Mouse (Mus musculus) heart, embryonic 14.5 days (tissue): Measurements from ENCODE around the gene Pdxdc1. TPM values are rescaled to one million over a fixed set of nuclear protein-coding genes. Genes with fewer than 3 reads are reported as not detected.

Source experiments
- ATAC-seq: fragments of 200-750 bp; cut with Nextera tagmentation; 2 replicates; pipeline ENCODE4 v1.8.0; 2017; ENCODE audit warnings: low read depth, moderate TSS enrichment; ENCODE audit not compliant: insufficient number of reproducible peaks, insufficient read depth, low FRiP score
- H3K27ac ChIP-seq, 2 experiments: fragments of 200-500 bp in 1 of 2; fragments of 300-500 bp in 1 of 2; sonication (generic) in 1 of 2; replicated peaks in 1 of 2; 2 replicates each; pipeline ENCODE4 v1.5.1; 2012 to 2014; ENCODE audit warnings: low read depth in 2 of 2, low read length in 2 of 2, control low read depth in 1 of 2, mild to moderate bottlenecking in 1 of 2, mixed read lengths in 1 of 2; ENCODE audit not compliant: control insufficient read depth in 1 of 2, insufficient read depth in 1 of 2
- H3K27me3 ChIP-seq: fragments of 300-500 bp; sonication (generic); 2 replicates; pipeline ENCODE4 v1.6.1; 2014; ENCODE audit warnings: mild to moderate bottlenecking, low read length, control low read depth; ENCODE audit not compliant: control insufficient read depth, insufficient read depth
- H3K36me3 ChIP-seq: fragments of 300-500 bp; sonication (generic); 2 replicates; pipeline ENCODE4 v1.6.1; 2014; ENCODE audit warnings: mild to moderate bottlenecking, control low read depth, low read length, mixed read lengths; ENCODE audit not compliant: control insufficient read depth, insufficient read depth
- H3K4me1 ChIP-seq, 2 experiments: fragments of 200-500 bp in 1 of 2; fragments of 300-500 bp in 1 of 2; sonication (generic) in 1 of 2; 2 replicates each; pipeline ENCODE4 v1.6.1; 2012 to 2014; ENCODE audit warnings: low read length in 2 of 2, control low read depth in 1 of 2, mixed read lengths in 1 of 2; ENCODE audit not compliant: control insufficient read depth in 2 of 2, insufficient read depth in 2 of 2
- H3K4me2 ChIP-seq: fragments of 300-500 bp; sonication (generic); 2 replicates; pipeline ENCODE4 v1.6.1; 2014; ENCODE audit warnings: mild to moderate bottlenecking, low read length
- H3K4me3 ChIP-seq, 2 experiments: fragments of 200-500 bp in 1 of 2; fragments of 300-500 bp in 1 of 2; sonication (generic) in 1 of 2; 2 replicates each; pipeline ENCODE4 v1.5.1; 2012 to 2014; ENCODE audit warnings: low read length in 2 of 2, mild to moderate bottlenecking in 2 of 2, control low read depth in 1 of 2, low read depth in 1 of 2, moderate library complexity in 1 of 2; ENCODE audit not compliant: control insufficient read depth in 1 of 2, insufficient read depth in 1 of 2
- H3K9ac ChIP-seq: fragments of 300-500 bp; sonication (generic); 2 replicates; pipeline ENCODE4 v1.6.1; 2014; ENCODE audit warnings: mild to moderate bottlenecking, low read length
- H3K9me3 ChIP-seq: fragments of 300-500 bp; sonication (generic); 2 replicates; pipeline ENCODE4 v1.6.1; 2016; ENCODE audit warnings: low read length, control low read depth; ENCODE audit not compliant: control insufficient read depth
- WGBS: fragments of 180-500 bp; shearing (Covaris S2); extraction: QIAGEN DNeasy Blood & Tissue Kit; methylation state at CpG from one replicate; pipeline ENCODE4 v1.1.7; 2014; 5-methylcytosine and 5-hydroxymethylcytosine counted together
- polyA plus RNA-seq: library from polyadenylated mRNA; unstranded; fragments of >200 nt; fragmentation: Nextera tagmentation; extraction: Ambion mirVana; gene quantifications from 2 replicates; pipeline ENCODE4 v1.2.1, GENCODE M21; 2014

The Pdxdc1 gene
- polyA plus RNA-seq: 72.6 and 73.0 TPM in 2 replicates

- Histone ChIP-seq H3K4me2 (peak within 1 kb of the TSS; percentile 81), H3K36me3 (no peaks in the 10 kb centered on the region), H3K27ac (peak within 1 kb of the TSS; percentile 78 to 95), H3K9ac (peak within 1 kb of the TSS; percentile 96), H3K4me1 (peaks cover 4 to 13% of the 10 kb centered on the region in 2 experiments; a peak in 3 of 4 replicates), H3K27me3 (no peaks in the 10 kb centered on the region), H3K9me3 (no peaks in the 10 kb centered on the region), H3K4me3 (peak within 1 kb of the TSS; percentile 77 to 97)
- WGBS: under 1% methylated on average over 57 of the region's 57 CpGs
- peak; percentile 95 for ATAC-seq
Measured at GRCm38 (mm10) chr16:13902888-13903483, at the start of gene Pdxdc1, which contains the start of gene Mpv17l. Pdxdc1 (minus strand) TSS chr16:13903131. Mpv17l (plus strand) TSS chr16:13903161.

- WGBS: 73% methylated on average over 3 of the region's 3 CpGs
- Histone ChIP-seq H3K27me3 (no peaks in the 10 kb centered on the region), H3K27ac (no peak overlapping the region), H3K9ac (no peak overlapping the region), H3K9me3 (no peaks in the 10 kb centered on the region), H3K4me1 (no peaks in the 10 kb centered on the region), H3K36me3 (no peaks in the 10 kb centered on the region), H3K4me3 (no peak overlapping the region), H3K4me2 (no peak overlapping the region)
- ATAC-seq: no peak
Measured at GRCm38 (mm10) chr16:13951245-13951644, 48.3 kb upstream of the Pdxdc1 start.

GRCm38 (mm10) chr16:13946306-13946705 lies 43.4 kb upstream of the Pdxdc1 start:
- Histone ChIP-seq H3K4me2 (no peak overlapping the region), H3K27me3 (peaks cover 6% of the 10 kb centered on the region), H3K9ac (no peak overlapping the region), H3K4me1 (0 out of 4 replicates have a peak, but pooled peaks cover 0 to 2% of the 10 kb centered on the region in 2 experiments), H3K27ac (no peak overlapping the region), H3K4me3 (no peak overlapping the region), H3K36me3 (no peaks in the 10 kb centered on the region), H3K9me3 (no peaks in the 10 kb centered on the region)
- WGBS: 80% methylated on average over 1 of the region's 1 CpGs
- no peak for ATAC-seq

DNA sequence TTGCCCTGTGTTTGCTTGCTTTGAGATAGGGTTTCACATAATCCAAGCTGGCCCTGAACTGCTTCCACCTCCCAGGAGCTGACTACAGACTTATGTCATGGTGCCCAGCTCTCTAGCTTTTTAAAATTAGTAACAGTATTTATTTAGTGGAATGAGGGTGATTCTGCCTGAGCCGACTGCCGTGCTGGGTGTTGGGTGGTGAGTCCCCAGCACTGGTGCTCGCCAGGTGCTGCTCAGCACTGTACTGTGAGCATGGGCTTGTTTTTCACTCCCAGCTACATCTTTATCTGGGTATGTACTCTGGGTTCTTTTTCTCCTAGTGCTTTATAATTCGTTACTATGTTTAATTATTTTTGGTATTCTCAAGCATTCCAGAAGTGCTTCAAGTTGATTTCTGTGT lies 42.2 kb upstream of the Pdxdc1 start:
- Histone ChIP-seq H3K27ac (no peak overlapping the region), H3K9me3 (no peaks in the 10 kb centered on the region), H3K36me3 (no peaks in the 10 kb centered on the region), H3K4me3 (no peak overlapping the region), H3K4me2 (no peak overlapping the region), H3K9ac (no peak overlapping the region), H3K4me1 (peaks cover 2 to 5% of the 10 kb centered on the region in 2 experiments; a peak in 1 of 4 replicates), H3K27me3 (peaks cover 11% of the 10 kb centered on the region)
- no peak for ATAC-seq
- WGBS: 55% methylated on average over 4 of the region's 4 CpGs

DNA sequence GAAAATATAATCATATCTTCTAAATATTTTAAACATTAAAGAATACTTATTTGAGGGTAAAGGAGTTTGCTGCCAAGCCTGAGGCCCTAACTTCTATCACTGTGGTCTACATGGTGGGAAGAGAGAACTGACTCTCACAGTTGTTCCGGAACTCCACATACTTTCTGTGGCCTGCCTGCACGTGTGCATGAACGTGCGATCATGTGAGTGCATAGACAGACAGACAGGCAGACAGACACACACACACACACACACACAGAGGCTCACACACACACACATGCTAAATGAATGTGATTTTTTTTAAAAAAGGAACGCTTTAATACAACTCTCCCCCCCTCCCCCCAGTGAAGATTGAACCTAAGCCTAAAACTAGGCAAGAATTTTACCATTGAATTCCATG lies 41.8 kb upstream of the Pdxdc1 start:
- Histone ChIP-seq H3K4me1 (peaks cover 2 to 5% of the 10 kb centered on the region in 2 experiments; a peak in 1 of 4 replicates), H3K9me3 (no peaks in the 10 kb centered on the region), H3K27me3 (peaks cover 11% of the 10 kb centered on the region), H3K4me2 (no peak overlapping the region), H3K27ac (no peak overlapping the region), H3K36me3 (no peaks in the 10 kb centered on the region), H3K9ac (no peak overlapping the region), H3K4me3 (no peak overlapping the region)
- 80% methylated on average over 5 of the region's 5 CpGs for WGBS
- ATAC-seq: no peak

DNA sequence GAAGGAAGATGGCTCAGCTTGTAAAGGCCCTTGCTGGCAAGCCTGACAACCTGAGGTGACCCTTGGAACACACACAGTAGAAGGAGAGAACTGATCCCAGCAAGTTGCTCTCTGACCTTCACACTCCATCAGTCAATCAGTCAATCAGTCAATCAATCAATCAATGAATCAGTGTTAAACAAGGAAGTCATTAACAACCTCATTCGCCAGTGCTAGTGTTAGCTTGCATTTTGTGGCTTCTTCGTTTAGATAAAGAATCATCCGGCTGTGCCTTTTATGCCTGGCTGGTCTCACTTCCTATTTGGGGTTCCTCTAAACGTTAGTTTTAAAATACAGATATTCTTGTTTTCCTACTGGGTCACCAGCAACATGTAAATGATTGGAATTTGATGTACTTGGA lies 41.2 kb upstream of the Pdxdc1 start:
- Histone ChIP-seq H3K9me3 (no peaks in the 10 kb centered on the region), H3K27ac (no peak overlapping the region), H3K9ac (no peak overlapping the region), H3K4me3 (no peak overlapping the region), H3K36me3 (no peaks in the 10 kb centered on the region), H3K27me3 (peaks cover 11% of the 10 kb centered on the region), H3K4me2 (no peak overlapping the region), H3K4me1 (peaks cover 2 to 5% of the 10 kb centered on the region in 2 experiments; a peak in 1 of 4 replicates)
- no peak for ATAC-seq
- whole genome bisulfite sequencing: 54% methylated on average over 4 of the region's 4 CpGs

GRCm38 (mm10) chr16:13940847-13941395 lies 38.0 kb upstream of the Pdxdc1 start:
- Histone ChIP-seq H3K4me1 (peaks cover 2 to 5% of the 10 kb centered on the region in 2 experiments; a peak in 1 of 4 replicates), H3K27ac (no peak overlapping the region), H3K9me3 (no peaks in the 10 kb centered on the region), H3K36me3 (no peaks in the 10 kb centered on the region), H3K9ac (peak overlapping the region; percentile 76), H3K4me2 (peak overlapping the region; percentile 99), H3K4me3 (peak overlapping the region; percentile 59 to 64), H3K27me3 (peaks cover 11% of the 10 kb centered on the region)
- 0 out of 2 replicates have a peak, but pooled peaks have one; percentile 21 for ATAC-seq
- 2% methylated on average over 34 of the region's 34 CpGs for WGBS
